Mouse (Mus musculus) frontal cortex, postnatal 25 days (tissue): ENCODE data around the gene Tmem145.
"Not testable (repeated sequence)": the region's sequence is repeated elsewhere in the genome, so short reads cannot be mapped to it uniquely, and the experiment has no call there.

Source experiments
- DNase-seq, 2 experiments: peaks; one replicate each; pipeline ENCODE4 v3.0.0; 2022; ENCODE audit warnings: low spot score in 2 of 2

Tmem145 gene

GRCm38 (mm10) chr7:25322058-25322484 is 16.2 kb downstream of the Tmem145 start:
- DNase-seq, result no peak

- DNase-seq, result no peak
These were observed 17.3 kb downstream of the Tmem145 start for GRCm38 (mm10) chr7:25323219-25323618.

GRCm38 (mm10) chr7:25325431-25325830 is 19.5 kb downstream of the Tmem145 start:
- not testable (repeated sequence) for DNase-seq

GRCm38 (mm10) chr7:25326233-25326632 is 20.3 kb downstream of the Tmem145 start:
- no peak for DNase-seq

- peak; percentile 51 to 62 for DNase-seq
These were observed 27.8 kb downstream of the Tmem145 start for GRCm38 (mm10) chr7:25333596-25334307.

GRCm38 (mm10) chr7:25334472-25334871 is 28.6 kb downstream of the Tmem145 start:
- DNase-seq, result no peak

GRCm38 (mm10) chr7:25339329-25339728 is 33.4 kb downstream of the Tmem145 start:
- no peak for DNase-seq

- DNase-seq, result no peak
These were observed 35.3 kb downstream of the Tmem145 start for GRCm38 (mm10) chr7:25341000-25341784.

GRCm38 (mm10) chr7:25348861-25349260 is 43.0 kb downstream of the Tmem145 start:
- DNase-seq, result no peak

GRCm38 (mm10) chr7:25358721-25359206 is 52.9 kb downstream of the Tmem145 start:
- DNase-seq, result no peak

GRCm38 (mm10) chr7:25363151-25363550 is 57.2 kb downstream of the Tmem145 start:
- DNase-seq, result no peak

GRCm38 (mm10) chr7:25363632-25364031 is 57.7 kb downstream of the Tmem145 start:
- no peak for DNase-seq
